8 mouse cellular contexts compared by ENCODE assay signal in genomic region chr19:16436335-16437169, GRCm38 (mm10). TPM values are rescaled to one million over a fixed set of nuclear protein-coding genes. Genes with fewer than 3 reads are reported as not detected.
DNase-seq lines count a peak whose midpoint lies in the region; ATAC-seq lines count a peak whose summit lies in the region.

No protein-coding gene starts in this region.

- 0 out of 2 replicates have a peak, but pooled peaks have one; percentile 47 for ATAC-seq in frontal cortex, adult (ENCODE audit: low TSS enrichment)
- ATAC-seq in embryonic facial prominence, embryonic 15.5 days (ENCODE audit: insufficient number of reproducible peaks, low FRiP score, low TSS enrichment, low read depth) = no peak
- peak; percentile 34; the same call in 1 of the 2 replicates for ATAC-seq in hindbrain, embryonic 11.5 days (ENCODE audit: low FRiP score)
- ATAC-seq in midbrain, embryonic 14.5 days (ENCODE audit: low FRiP score, low TSS enrichment) = peak; percentile 46; the same call in 1 of the 2 replicates

- H3K9me3 ChIP-seq in embryonic facial prominence, embryonic 15.5 days (replicated peaks) = no peaks in the 10 kb centered on the region
- H3K9me3 ChIP-seq in hindbrain, embryonic 11.5 days (ENCODE audit: control insufficient read depth, low read length) = no peaks in the 10 kb centered on the region
- H3K9me3 ChIP-seq in midbrain, embryonic 14.5 days (ENCODE audit: control insufficient read depth, low read length) = no peaks in the 10 kb centered on the region

- 4% methylated on average over 61 of the region's 61 CpGs for WGBS in embryonic facial prominence, embryonic 15.5 days
- WGBS in hindbrain, embryonic 11.5 days = under 1% methylated on average over 61 of the region's 61 CpGs
- 2% methylated on average over 61 of the region's 61 CpGs for WGBS in midbrain, embryonic 14.5 days

- no peak for DNase-seq in frontal cortex, postnatal 14 days (ENCODE audit: low spot score in 2 of 2)
- DNase-seq in ES-CJ7 (ENCODE audit: low read depth, low spot score) (peak; percentile 19), liver (peak; percentile 25)
- DNase-seq in hindbrain, embryonic 11.5 days (ENCODE audit: low spot score) = peak; percentile 64
- peak; percentile 73 for DNase-seq in midbrain, embryonic 14.5 days
- peak; percentile 8 to 14 for DNase-seq in thymus, postnatal 36 days

- peaks cover 21% of the 10 kb centered on the region for H3K27me3 ChIP-seq in embryonic facial prominence, embryonic 15.5 days
- H3K27me3 ChIP-seq in hindbrain, embryonic 11.5 days (ENCODE audit: control insufficient read depth, insufficient read depth, low read length) = peaks cover 32% of the 10 kb centered on the region
- peaks cover 35% of the 10 kb centered on the region for H3K27me3 ChIP-seq in midbrain, embryonic 14.5 days (ENCODE audit: control insufficient read depth, insufficient read depth, low read length)

- H3K9ac ChIP-seq in embryonic facial prominence, embryonic 15.5 days = peak overlapping the region; percentile 16; the same call in 1 of the 2 replicates
- peak overlapping the region; percentile 12; the same call in 1 of the 2 replicates for H3K9ac ChIP-seq in hindbrain, embryonic 11.5 days (ENCODE audit: low read depth, low read length)
- H3K9ac ChIP-seq in midbrain, embryonic 14.5 days (replicated peaks; ENCODE audit: low read length) = peak overlapping the region; percentile 29; the same call in 1 of the 2 replicates

- no peak overlapping the region for H3K27ac ChIP-seq in embryonic facial prominence, embryonic 15.5 days (replicated peaks)
- H3K27ac ChIP-seq in hindbrain, embryonic 11.5 days (ENCODE audit: low read depth, low read length) = no peak overlapping the region
- no peak overlapping the region for H3K27ac ChIP-seq in midbrain, embryonic 14.5 days (replicated peaks; ENCODE audit: low read depth, low read length)

- H3K4me3 ChIP-seq in embryonic facial prominence, embryonic 15.5 days (replicated peaks) = peak overlapping the region; percentile 46
- peak overlapping the region; percentile 30 for H3K4me3 ChIP-seq in hindbrain, embryonic 11.5 days (ENCODE audit: low read depth, low read length)
- peak overlapping the region; percentile 34 for H3K4me3 ChIP-seq in midbrain, embryonic 14.5 days (replicated peaks; ENCODE audit: low read depth, low read length)

- no peaks in the 10 kb centered on the region for H3K36me3 ChIP-seq in embryonic facial prominence, embryonic 15.5 days
- no peaks in the 10 kb centered on the region for H3K36me3 ChIP-seq in hindbrain, embryonic 11.5 days (ENCODE audit: control insufficient read depth, insufficient read depth, low read length)
- no peaks in the 10 kb centered on the region for H3K36me3 ChIP-seq in midbrain, embryonic 14.5 days (ENCODE audit: control insufficient read depth, insufficient read depth, low read length)

- peak overlapping the region; percentile 72 for H3K4me2 ChIP-seq in embryonic facial prominence, embryonic 15.5 days (replicated peaks)
- H3K4me2 ChIP-seq in hindbrain, embryonic 11.5 days (replicated peaks; ENCODE audit: low read depth, low read length) = peak overlapping the region; percentile 63
- H3K4me2 ChIP-seq in midbrain, embryonic 14.5 days (ENCODE audit: low read length) = peak overlapping the region; percentile 68

- H3K4me1 ChIP-seq in embryonic facial prominence, embryonic 15.5 days = peaks cover 22% of the 10 kb centered on the region
- H3K4me1 ChIP-seq in hindbrain, embryonic 11.5 days (replicated peaks; ENCODE audit: control insufficient read depth, insufficient read depth, low read length) = peaks cover 11% of the 10 kb centered on the region; the same call in 1 of the 2 replicates
- peaks cover 15% of the 10 kb centered on the region; the same call in 1 of the 2 replicates for H3K4me1 ChIP-seq in midbrain, embryonic 14.5 days (ENCODE audit: control insufficient read depth, insufficient read depth, low read length)

RNA-seq across cellular contexts. Expression of gene Gna14, which starts 1.0 kb away (rescaled TPM):
- 4.7 and 4.8 TPM in 2 replicates for polyA plus RNA-seq in embryonic facial prominence, embryonic 15.5 days (2015; fragmentation: Nextera tagmentation; extraction: Ambion mirVana)
- 0.28 and 1.2 TPM in 2 replicates for polyA plus RNA-seq in hindbrain, embryonic 11.5 days (2014; fragmentation: Nextera tagmentation; extraction: Ambion mirVana)
- polyA plus RNA-seq in midbrain, embryonic 14.5 days (2014; fragmentation: Nextera tagmentation; extraction: Ambion mirVana) = 0.25 and 0.35 TPM in 2 replicates

Comparison
In these comparisons a context has a peak if more than half of its experiments do, and no peak if none do; other contexts are left out.
1. DNase-seq: peak in ES-CJ7 (single experiment), hindbrain, embryonic 11.5 days (single experiment), liver (single experiment), midbrain, embryonic 14.5 days (single experiment) and thymus, postnatal 36 days (2 of 2); none in frontal cortex, postnatal 14 days (0 of 2).
2. Peak in every context shown above with its lines, with median percentiles within 50 percentile points of each other: H3K4me2 ChIP-seq, H3K4me3 ChIP-seq and H3K9ac ChIP-seq.